Mouse (Mus musculus): ENCODE results near the gene Rnf43. TPM values are rescaled to one million over a fixed set of nuclear protein-coding genes. Genes with fewer than 3 reads are reported as not detected.

Rnf43 gene
- total and polyA plus RNA-seq, 3 experiments, result 14.6 to 17.3 TPM; not detected in 1

DNA sequence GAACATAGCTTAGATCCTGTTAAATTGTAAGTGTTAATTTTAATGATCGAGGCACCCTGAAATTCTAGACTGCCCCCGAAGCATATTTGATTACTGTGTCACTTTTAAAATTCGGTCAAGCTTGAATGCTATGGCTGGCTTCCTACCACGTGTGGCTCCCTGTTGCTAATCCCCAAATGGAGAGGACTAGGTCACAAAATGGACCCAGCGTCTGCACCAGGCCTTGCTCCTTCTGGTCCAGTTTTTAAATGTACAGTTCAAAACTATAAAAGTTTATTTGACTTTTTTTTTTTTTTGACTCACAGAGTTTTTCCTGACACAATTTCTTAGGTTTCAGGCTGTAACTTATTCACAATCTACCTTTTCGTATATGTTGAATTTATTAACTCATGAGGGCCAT lies 2.7 kb downstream of the Rnf43 start:
- Histone ChIP-seq H3K27me3 (ENCODE audit: control insufficient read depth in 1 of 2, insufficient read depth in 2 of 2, low read length in 2 of 2) (peaks cover 6 to 11% of the 10 kb centered on the region in 2 experiments; a peak in 3 of 4 replicates), H3K9ac (ENCODE audit: control insufficient read depth, low read depth, low read length, poor library complexity, severe bottlenecking) (peak overlapping the region; percentile 64), H3K36me3 (ENCODE audit: control insufficient read depth in 1 of 2, insufficient read depth in 2 of 2, low read length in 2 of 2) (peaks cover 0 to 16% of the 10 kb centered on the region in 2 experiments; a peak in 2 of 4 replicates), H3K79me2 (ENCODE audit: control insufficient read depth, insufficient read depth, low read length, poor library complexity) (peaks cover 18% of the 10 kb centered on the region), H3K4me3 (ENCODE audit: control insufficient read depth in 1 of 2, insufficient read depth in 1 of 2, low read depth in 2 of 2, low read length in 2 of 2) (peak overlapping the region; percentile 28 to 64), H3K9me3 (replicated peaks; ENCODE audit: insufficient read depth, low read length) (no peaks in the 10 kb centered on the region), H3K4me1 (ENCODE audit: control insufficient read depth in 1 of 2, insufficient read depth in 2 of 2, low read length in 2 of 2) (peaks cover 3 to 7% of the 10 kb centered on the region in 2 experiments; a peak in 3 of 4 replicates), H3K27ac (ENCODE audit: control insufficient read depth, low read depth, low read length) (peak overlapping the region; percentile 74)
- DNase-seq (ENCODE audit: low read depth, low spot score), result peak; percentile 80
- no peak for TF ChIP-seq USF2 (IDR thresholded peaks at IDR 0.05; ENCODE audit: borderline replicate concordance in 1 of 2, insufficient read depth in 1 of 2, low read depth in 1 of 2, low read length in 2 of 2)
- TF ChIP-seq NELFE (IDR thresholded peaks at IDR 0.05; ENCODE audit: low read depth, low read length), result peak; percentile 21; the same call in 1 of the 2 replicates
- no peak for TF ChIP-seq CHD2 (IDR thresholded peaks at IDR 0.05; ENCODE audit: low read length)
- TF ChIP-seq E2F4 (IDR thresholded peaks at IDR 0.05; ENCODE audit: borderline replicate concordance, low read depth, low read length), result no peak
- peak; percentile 40; the same call in 1 of the 2 replicates for TF ChIP-seq HCFC1 (IDR thresholded peaks at IDR 0.05; ENCODE audit: low read depth, low read length)
- TF ChIP-seq MAZ (IDR thresholded peaks at IDR 0.05; ENCODE audit: low read depth, low read length), result no peak
- TF ChIP-seq CHD1 (IDR thresholded peaks at IDR 0.05; ENCODE audit: low read depth, low read length), result no peak
- peak; percentile 91 for TF ChIP-seq MYC (IDR thresholded peaks at IDR 0.05; ENCODE audit: low read depth, low read length)
- TF ChIP-seq JUND (IDR thresholded peaks at IDR 0.05; ENCODE audit: low read depth, low read length), result no peak
- no peak for TF ChIP-seq RCOR1 (IDR thresholded peaks at IDR 0.05; ENCODE audit: low read depth, low read length)
- TF ChIP-seq NRF1 (IDR thresholded peaks at IDR 0.05; ENCODE audit: insufficient read depth, low read depth, low read length, poor library complexity, severe bottlenecking), result no peak
- TF ChIP-seq POLR2AphosphoS2 (IDR thresholded peaks at IDR 0.05; ENCODE audit: low read length), result no peak
- TF ChIP-seq RAD21 (IDR thresholded peaks at IDR 0.05; ENCODE audit: low read depth, low read length), result no peak
- peak; percentile 82 for TF ChIP-seq MXI1 (IDR thresholded peaks at IDR 0.05; ENCODE audit: low read depth, low read length)
- 0 out of 4 replicates have a peak, but pooled peaks of 1 of the 2 experiments have one; percentile 12 for TF ChIP-seq EP300 (IDR thresholded peaks at IDR 0.05; ENCODE audit: low read depth in 1 of 2, low read length in 2 of 2)
- TF ChIP-seq TBP (IDR thresholded peaks at IDR 0.05; ENCODE audit: low read depth, low read length), result peak; percentile 49; the same call in 1 of the 2 replicates
- TF ChIP-seq USF1 (IDR thresholded peaks at IDR 0.05; ENCODE audit: low read depth, low read length), result peak; percentile 70
- no peak for TF ChIP-seq POLR2AphosphoS5 (IDR thresholded peaks at IDR 0.05; ENCODE audit: borderline replicate concordance, low read depth, low read length)
- TF ChIP-seq BHLHE40 (IDR thresholded peaks at IDR 0.05; ENCODE audit: borderline replicate concordance, low read depth, low read length), result no peak
- peak; percentile 73; the same call in 1 of the 2 replicates for TF ChIP-seq SIN3A (IDR thresholded peaks at IDR 0.05; ENCODE audit: low read length)
- peak; percentile 87 for TF ChIP-seq MAX (IDR thresholded peaks at IDR 0.05; ENCODE audit: low read length)
- TF ChIP-seq ZMIZ1 (IDR thresholded peaks at IDR 0.05; ENCODE audit: low read depth, low read length), result no peak
